Mouse (Mus musculus) T-cell, adult 2 months (primary cell): ENCODE results near the gene Cilp.

Source experiments
- DNase-seq: peaks from one replicate; pipeline ENCODE4 v3.0.0; 2022; ENCODE audit warnings: low spot score

Cilp gene

DNA sequence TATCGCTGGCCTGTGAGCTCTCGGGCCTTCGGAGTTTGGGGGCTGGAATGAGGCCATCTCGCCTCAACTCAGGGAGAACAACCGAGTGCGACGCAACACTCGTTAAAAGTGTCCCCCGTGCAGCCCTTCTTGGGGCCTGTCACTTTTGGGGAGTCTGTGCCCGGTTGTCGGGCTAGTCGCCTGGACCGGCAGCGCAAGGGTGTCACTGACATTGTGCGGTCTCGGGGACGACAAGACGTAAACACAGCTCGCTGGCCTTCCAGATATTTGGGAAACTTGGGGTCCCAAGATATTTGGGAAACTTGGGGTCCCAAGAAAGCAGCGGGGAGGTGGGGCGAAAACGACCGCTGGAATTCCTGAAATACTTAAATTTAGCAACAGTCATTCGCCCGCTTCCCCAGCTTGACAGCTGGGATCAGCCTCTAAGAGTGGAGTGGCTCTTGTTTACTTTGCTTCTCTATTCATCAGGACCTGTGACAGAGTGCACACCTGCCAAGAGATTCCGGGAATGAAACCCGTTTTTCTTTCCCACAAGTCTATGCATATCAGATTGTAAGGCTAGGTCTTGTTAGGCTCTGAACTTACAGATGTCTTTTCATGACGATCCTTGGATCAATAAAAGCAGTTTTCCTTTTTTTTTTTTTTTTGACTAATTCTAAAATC, 29.9 kb downstream of the Cilp start:
- DNase-seq, result no peak

GRCm38 (mm10) chr9:65297056-65297455, 32.1 kb downstream of the Cilp start:
- DNase-seq, result no peak

GRCm38 (mm10) chr9:65298761-65299160, 33.8 kb downstream of the Cilp start:
- DNase-seq, result no peak

DNA sequence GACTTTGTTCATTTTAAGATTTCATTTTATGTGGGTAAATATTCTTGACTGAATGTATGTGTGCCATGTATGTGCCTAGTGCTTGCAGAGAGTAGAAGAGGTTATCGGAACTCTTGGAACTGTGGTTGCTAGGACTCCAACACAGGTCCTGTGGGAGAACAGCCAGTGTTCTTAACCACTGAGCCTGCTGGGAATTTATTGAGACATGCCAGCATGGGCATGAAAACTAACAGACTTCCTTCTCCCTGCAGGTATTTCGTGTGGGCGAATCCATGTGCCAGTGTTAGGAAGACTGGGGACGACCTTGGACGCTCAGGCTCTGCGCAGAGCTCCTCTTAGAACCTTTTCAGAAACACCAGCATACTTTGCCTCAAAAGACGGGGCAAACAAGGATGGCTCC, 34.7 kb downstream of the Cilp start:
- no peak for DNase-seq

- no peak for DNase-seq
Observed at GRCm38 (mm10) chr9:65302327-65302983, 37.5 kb downstream of the Cilp start.

DNA sequence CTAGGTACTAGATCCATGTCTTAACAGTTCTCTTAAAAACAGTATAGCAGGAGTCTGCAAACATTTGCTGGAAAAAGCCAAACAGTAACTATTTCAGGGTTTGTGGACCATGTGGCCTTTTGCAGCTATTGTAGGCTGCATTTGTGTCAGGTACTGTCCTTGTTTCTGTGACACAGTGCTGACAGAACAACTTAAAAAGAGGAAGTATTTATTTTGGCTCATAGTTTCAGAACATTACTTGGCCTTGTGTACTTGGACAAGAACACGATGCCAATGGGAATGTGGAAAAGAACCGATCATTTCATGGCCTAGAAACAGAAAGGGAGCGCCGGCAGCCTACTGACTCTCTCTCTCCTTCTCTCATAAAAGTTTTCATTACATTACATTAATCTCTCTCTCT, 38.6 kb downstream of the Cilp start:
- no peak for DNase-seq

DNA sequence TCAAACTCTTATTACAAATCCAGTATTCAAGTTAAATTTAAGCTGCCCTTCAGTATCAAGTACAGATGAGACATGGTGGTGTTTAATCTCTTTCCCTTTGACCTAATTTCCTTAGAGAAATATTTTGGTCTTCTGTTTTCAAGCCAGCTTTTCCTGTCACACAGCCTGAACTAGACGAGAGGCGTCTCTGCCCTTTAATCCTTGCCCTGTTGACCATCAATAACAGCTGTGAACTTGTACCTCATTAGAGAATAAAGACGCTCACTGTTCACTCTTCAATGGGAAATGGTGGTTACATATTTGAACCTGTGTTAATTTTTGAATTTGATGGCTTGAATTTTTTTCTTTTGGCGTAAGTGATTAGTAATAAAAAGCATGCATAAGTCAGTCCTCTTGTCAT, 39.3 kb downstream of the Cilp start:
- DNase-seq, result no peak

DNA sequence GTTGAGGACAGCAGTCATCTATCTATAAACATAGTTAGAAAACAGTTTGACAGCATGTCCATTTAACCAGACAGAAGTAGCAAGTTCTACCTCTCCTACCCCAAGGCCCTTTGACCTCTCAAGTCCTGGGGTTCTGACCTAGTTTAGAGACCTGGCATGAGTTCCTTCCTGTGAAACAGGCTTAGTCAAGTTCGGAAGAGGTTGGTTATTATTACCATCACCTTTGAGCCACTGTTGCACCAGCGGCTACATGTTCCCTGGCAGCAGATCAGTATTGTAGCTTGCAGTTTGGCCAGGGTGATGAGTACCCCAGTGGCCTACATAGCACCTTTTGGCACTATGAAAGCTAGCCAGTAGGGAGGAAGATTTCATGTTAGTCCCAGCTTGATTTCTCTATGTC, 41.7 kb downstream of the Cilp start:
- no peak for DNase-seq

DNA sequence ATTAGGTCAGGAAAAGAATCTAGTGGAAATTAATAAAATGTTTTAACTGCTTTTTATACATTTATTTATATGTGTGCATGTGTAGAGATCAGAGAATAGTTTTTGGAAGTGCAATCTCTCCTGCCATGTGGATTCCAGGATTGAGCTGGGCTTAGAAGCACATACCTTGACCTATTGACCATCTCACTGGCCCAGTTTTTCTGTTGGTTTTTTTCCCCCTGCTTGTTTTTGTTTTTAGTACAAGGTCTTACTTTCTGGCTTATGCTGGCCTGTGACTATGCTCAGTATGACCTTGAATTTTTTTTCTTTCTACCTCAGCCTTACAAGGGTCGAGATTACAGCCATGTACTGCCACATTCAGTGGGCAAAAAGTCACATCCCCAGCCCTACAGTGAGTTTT, 43.0 kb downstream of the Cilp start:
- no peak for DNase-seq

GRCm38 (mm10) chr9:65312669-65313357, 47.8 kb downstream of the Cilp start:
- no peak for DNase-seq

GRCm38 (mm10) chr9:65313846-65314245, 48.9 kb downstream of the Cilp start:
- no peak for DNase-seq

- no peak for DNase-seq
Observed at GRCm38 (mm10) chr9:65322255-65322900, 57.4 kb downstream of the Cilp start.

- no peak for DNase-seq
Observed at GRCm38 (mm10) chr9:65325971-65326370, 61.0 kb downstream of the Cilp start.

- no peak for DNase-seq
Observed at GRCm38 (mm10) chr9:65327371-65327770, 62.4 kb downstream of the Cilp start.
